Mouse (Mus musculus) bone marrow macrophage, adult 2 months (primary cell): ENCODE measurements around the gene Fnbp1l. TPM values are rescaled to one million over a fixed set of nuclear protein-coding genes. Genes with fewer than 3 reads are reported as not detected.

Source experiments
- H3K27ac ChIP-seq: 2 replicates; pipeline ENCODE4 v1.5.1; 2012; ENCODE audit warnings: low read depth, low read length; ENCODE audit not compliant: insufficient read depth
- H3K4me1 ChIP-seq: 2 replicates; pipeline ENCODE4 v1.6.1; 2012; ENCODE audit warnings: low read length; ENCODE audit not compliant: control insufficient read depth, insufficient read depth
- H3K4me3 ChIP-seq: 2 replicates; pipeline ENCODE4 v1.5.1; 2012; ENCODE audit warnings: mild to moderate bottlenecking, low read length, moderate library complexity; ENCODE audit not compliant: insufficient read depth
- CTCF ChIP-seq: IDR thresholded peaks from 2 replicates; pipeline ENCODE4 v1.5.1; 2012; ENCODE audit warnings: low read depth, mild to moderate bottlenecking, low read length, moderate library complexity
- POLR2A ChIP-seq: IDR thresholded peaks from 2 replicates; pipeline ENCODE4 v1.6.1; 2012; ENCODE audit warnings: mild to moderate bottlenecking, low read depth, low read length, borderline replicate concordance
- polyA plus RNA-seq: library from polyadenylated mRNA; stranded (reverse); fragments of >200 nt; gene quantifications from 2 replicates; pipeline ENCODE4 v1.2.4, GENCODE M21; 2012; ENCODE audit not compliant: missing spikeins, insufficient read depth, insufficient read length

Fnbp1l gene
- polyA plus RNA-seq, 1 experiment = 51.3 TPM

DNA sequence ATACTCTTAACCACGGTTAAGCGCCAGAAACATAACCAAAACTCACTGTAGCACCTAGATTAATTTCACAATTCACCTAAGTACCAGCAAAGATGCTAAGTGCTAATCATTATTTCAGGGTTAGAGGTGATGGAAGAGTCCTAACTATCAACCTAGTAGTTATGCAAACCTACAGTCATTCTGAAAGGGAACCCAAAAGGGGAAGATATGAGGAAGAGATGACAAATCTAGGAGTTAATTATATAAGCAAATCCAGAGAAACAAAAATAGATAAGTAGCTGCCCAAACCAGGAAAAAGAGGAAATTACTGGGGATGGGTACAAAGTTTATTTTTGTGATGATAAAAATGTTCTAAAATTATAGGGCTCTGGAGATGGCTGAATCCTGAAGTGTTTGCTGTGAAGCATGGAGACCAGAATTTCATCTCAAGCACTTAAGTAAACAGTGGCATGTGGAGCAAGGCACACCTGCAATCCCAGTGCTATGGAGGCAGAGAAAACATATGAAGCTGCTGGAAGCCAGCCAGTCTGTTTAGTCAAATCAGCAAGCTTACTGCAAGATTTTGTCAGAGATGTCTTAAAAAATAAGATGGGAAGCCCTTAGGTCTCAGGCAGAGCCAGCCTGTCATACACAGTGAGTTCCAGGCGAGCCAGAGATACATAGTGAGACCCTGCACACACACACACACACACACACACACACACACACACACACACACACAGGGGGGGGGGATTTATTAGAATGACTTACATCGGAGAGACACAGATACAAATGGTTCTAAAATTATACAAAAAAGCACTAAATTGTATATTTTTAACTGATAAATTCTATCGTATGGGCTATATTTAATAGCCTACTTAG, 45.9 kb downstream of the Fnbp1l start:
- TF ChIP-seq POLR2A (no peak), CTCF (no peak)
- no peak overlapping the region for H3K4me3 ChIP-seq
- H3K4me1 ChIP-seq = peaks cover 39% of the 10 kb centered on the region
- peak overlapping the region; percentile 91 for H3K27ac ChIP-seq

DNA sequence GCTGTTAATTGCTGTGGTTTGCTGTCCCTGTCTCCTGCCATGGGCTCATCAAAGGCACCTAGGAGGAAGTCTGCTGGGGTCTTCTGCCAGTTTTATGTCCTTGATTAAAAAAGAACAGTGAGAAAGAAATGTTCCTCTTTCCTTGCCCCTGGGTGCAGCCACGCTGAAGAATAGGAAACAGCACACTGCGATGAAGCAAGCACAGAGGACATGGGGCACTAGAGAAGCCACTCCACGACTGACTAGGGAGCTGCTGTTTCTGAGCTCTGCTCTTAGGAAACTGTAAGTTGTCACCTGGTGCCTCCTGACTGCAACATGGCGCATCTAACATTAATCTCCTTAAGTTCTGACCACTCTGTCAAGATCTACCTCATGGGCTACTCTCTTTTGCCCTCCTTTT, 53.0 kb downstream of the Fnbp1l start:
- Histone ChIP-seq H3K27ac (peak overlapping the region; percentile 92), H3K4me3 (peak overlapping the region; percentile 56), H3K4me1 (peaks cover 17% of the 10 kb centered on the region)
- TF ChIP-seq CTCF (no peak), POLR2A (no peak)

DNA sequence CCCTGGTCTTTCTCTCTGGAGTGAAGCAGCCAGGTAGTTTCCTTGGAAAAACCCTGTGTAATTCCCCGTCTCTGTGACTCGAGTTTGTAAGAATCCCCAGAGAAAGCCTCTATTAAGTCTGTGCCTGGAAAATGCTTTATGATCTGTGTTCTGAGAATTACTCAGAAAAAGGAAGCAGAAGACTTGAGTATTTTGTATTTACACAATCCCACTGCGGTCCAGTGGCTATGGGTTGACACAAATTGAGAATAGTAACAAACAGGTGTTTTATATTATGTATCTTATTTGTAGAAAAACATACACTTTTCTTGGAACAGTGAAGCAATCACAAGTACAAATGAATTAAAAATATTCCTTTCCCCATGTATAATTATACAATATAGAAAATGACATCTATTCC, 53.4 kb downstream of the Fnbp1l start:
- Histone ChIP-seq H3K27ac (peak overlapping the region; percentile 92), H3K4me1 (peaks cover 15% of the 10 kb centered on the region), H3K4me3 (peak overlapping the region; percentile 56)
- TF ChIP-seq POLR2A (no peak), CTCF (no peak)

DNA sequence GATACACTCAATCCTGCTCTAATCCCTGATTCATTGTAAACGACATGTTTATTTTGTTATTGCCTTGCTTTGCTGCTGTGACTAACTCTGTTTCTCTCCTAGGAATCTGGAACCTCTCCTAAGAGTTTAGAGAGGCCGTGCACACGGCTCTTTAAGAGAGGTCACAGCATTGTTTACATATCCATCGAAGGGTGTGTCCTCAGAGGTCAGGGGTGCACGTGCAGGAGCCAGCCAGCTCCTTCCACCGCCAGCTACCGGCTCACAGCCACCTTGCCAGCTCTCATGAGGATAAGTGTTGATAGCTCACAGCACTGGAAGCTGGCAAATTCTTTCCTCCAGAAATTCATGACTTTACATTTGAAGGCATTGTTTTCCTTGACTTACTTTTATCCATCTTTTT, 54.2 kb downstream of the Fnbp1l start:
- no peak for TF ChIP-seq POLR2A
- no peak for TF ChIP-seq CTCF
- no peak overlapping the region for H3K27ac ChIP-seq
- peaks cover 15% of the 10 kb centered on the region for H3K4me1 ChIP-seq
- no peak overlapping the region for H3K4me3 ChIP-seq

DNA sequence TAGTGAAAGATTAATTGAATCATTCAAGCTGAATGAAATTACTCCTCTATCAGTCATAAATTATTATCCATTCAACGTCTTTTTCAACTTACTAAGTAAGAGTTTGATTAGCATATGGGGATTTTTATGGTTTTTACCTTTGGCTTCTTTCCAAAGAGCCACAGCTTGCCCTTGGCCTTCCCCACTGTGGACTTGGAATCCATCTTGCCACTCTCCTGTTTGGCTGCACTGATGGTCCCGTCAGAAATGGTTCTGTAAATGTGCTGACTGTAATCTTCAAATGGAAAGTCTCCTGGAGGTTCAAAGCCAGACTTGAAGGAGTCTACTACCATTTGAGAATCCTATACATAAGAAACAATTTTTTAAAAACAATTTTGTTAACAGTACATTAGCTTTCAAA, 61.7 kb downstream of the Fnbp1l start:
- Histone ChIP-seq H3K4me3 (no peak overlapping the region), H3K4me1 (no peaks in the 10 kb centered on the region), H3K27ac (no peak overlapping the region)
- TF ChIP-seq CTCF (no peak), POLR2A (no peak)

DNA sequence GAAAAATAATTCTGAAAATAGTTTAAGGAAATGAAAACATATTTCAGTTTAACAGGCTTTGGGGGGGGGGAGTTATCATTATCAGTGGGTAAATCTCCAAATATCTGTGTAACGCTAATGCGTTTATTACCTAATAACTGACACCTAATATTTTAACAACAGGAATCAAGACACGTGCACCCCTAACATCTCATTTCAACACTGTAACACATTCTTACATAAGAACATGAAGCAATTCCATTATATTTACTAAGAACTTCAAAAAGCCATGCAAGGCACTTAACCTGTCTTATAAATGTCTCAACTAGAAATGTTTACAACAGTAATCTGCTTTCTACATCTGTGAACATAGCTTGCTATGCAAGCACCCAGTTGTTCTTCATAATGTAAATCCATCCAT, 68.3 kb downstream of the Fnbp1l start:
- Histone ChIP-seq H3K4me3 (no peak overlapping the region), H3K4me1 (no peaks in the 10 kb centered on the region), H3K27ac (no peak overlapping the region)
- TF ChIP-seq CTCF (no peak), POLR2A (no peak)

DNA sequence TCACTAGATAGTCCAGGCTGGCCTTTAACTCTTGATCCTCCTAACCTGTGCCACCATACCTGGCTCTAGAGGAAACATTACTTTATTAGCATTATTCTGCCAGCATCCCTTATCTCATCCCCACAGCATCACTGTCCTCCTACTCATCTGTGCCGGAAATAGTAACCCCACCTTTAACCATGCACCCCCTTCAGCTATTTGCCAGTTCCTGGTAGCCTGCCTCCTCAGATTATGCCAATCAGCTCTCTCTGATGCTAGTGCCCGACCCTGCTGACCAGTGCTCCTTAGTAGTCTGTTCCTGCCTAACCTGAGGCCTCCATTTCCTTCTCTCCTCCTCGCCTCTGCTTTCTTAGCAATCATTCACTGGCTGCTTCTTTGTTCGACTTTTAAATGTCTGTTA, 72.0 kb downstream of the Fnbp1l start:
- Histone ChIP-seq H3K4me3 (no peak overlapping the region), H3K4me1 (no peaks in the 10 kb centered on the region), H3K27ac (no peak overlapping the region)
- no peak for TF ChIP-seq POLR2A
- TF ChIP-seq CTCF = no peak

DNA sequence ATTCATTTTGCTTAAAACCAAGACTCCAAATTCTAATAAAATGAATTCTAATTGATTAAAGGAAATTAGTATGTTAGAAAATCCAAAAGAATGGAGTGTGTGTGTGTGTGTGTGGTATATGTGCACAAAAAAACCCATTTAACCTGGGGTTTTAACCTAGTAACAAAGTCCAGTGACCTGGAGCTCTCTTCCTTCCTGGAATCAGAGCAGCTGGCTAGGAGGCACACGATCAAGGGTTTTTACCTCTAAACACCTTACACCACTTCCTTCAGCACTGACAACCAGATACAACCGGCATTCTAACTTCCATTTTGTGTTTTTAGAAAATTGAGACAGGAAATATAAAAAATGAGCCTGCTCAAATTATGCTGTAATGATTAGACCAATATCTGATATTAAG, 74.2 kb downstream of the Fnbp1l start:
- Histone ChIP-seq H3K27ac (no peak overlapping the region), H3K4me3 (no peak overlapping the region), H3K4me1 (no peaks in the 10 kb centered on the region)
- no peak for TF ChIP-seq CTCF
- TF ChIP-seq POLR2A = no peak

DNA sequence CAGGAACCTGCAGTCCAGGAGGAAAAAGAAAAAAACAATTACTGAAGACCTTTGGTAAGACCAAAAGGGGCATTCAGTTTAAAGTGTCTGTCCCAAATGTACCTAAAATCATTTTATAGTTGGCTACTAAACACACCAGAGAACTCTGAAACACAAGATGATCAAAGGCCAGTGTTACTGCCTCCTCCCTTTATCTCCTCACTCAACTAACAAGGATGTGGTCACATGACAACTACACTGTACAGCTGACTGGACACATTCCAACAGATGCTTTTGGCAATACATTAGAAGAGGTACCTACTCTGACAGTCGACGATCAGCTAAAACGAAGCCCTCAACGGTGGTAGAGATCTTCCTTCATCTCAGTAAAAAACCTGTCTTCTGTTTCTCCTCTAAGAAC, 78.6 kb downstream of the Fnbp1l start:
- TF ChIP-seq CTCF = no peak
- no peak for TF ChIP-seq POLR2A
- H3K4me1 ChIP-seq = peaks cover 2% of the 10 kb centered on the region; the same call in 1 of the 2 replicates
- H3K4me3 ChIP-seq = no peak overlapping the region
- H3K27ac ChIP-seq = no peak overlapping the region

DNA sequence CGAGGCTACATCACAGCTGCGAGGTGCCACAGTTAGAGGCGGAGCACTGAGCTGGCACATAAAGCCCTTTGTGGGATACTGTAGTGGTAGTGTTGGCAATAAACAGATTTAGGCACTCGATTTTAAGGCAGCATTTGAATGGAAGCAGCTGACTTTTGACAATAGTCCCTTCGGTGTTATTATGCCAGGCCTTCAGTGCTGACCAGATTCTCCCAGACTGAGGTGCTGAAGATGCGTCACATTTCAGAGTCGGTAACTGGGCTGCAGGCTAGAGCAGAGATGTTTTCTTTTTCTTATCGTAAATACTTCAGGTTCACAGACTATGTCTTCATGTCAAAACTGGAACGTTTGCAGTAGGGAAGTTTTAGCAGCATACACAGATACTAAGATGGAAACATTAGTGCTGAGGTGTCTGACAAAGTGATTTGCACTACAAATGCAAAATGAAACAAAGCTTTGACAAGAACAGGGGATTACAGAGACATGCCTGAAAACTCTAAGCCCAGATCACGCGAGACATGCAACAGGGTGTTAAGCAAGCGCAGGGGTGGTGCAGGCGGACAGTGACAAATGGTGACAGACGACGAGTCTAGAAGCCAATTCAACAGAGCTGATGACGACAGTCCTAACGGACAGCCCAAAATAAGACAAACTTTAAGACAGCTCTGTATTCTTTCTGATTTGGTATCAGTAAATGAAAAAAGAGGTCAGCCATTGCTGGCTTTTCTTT, 79.4 kb downstream of the Fnbp1l start:
- Histone ChIP-seq H3K4me3 (no peak overlapping the region), H3K27ac (no peak overlapping the region), H3K4me1 (peaks cover 3% of the 10 kb centered on the region; the same call in 1 of the 2 replicates)
- no peak for TF ChIP-seq POLR2A
- no peak for TF ChIP-seq CTCF
